Mouse (Mus musculus): Measurements from ENCODE around the gene Sh2b2.

The Sh2b2 gene

GRCm38 (mm10) chr5:136246452-136246838 lies at the start of gene Sh2b2:
TSS of gene Sh2b2 (minus strand) at chr5:136246556.
- no peak for DNase-seq (ENCODE audit: low spot score)

DNA sequence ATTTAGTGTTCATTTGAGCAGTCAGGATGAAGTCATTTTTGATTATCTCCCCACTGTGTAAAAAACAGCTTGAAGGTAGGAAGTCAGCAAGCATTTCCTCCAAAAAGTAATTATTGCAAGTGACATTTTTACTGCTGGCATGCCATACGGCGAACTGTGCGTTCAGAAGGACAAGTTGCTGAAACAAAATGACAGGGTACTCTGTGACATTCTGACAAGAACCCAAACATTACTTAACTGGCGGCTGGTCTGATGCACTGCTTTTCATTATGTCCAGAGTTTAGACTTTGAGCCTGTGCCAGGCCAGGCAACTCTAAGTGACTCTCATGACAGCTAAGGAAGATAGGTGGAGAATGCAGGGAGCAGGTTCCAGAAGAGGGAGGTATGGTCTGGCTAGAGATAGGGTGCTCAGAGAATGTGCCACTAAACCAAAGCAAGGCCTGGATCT lies 46.6 kb upstream of the Sh2b2 start:
- no peak for DNase-seq (ENCODE audit: low spot score)

- no peak for DNase-seq (ENCODE audit: low spot score)
Measured at GRCm38 (mm10) chr5:136292361-136292760, 46.0 kb upstream of the Sh2b2 start.

DNA sequence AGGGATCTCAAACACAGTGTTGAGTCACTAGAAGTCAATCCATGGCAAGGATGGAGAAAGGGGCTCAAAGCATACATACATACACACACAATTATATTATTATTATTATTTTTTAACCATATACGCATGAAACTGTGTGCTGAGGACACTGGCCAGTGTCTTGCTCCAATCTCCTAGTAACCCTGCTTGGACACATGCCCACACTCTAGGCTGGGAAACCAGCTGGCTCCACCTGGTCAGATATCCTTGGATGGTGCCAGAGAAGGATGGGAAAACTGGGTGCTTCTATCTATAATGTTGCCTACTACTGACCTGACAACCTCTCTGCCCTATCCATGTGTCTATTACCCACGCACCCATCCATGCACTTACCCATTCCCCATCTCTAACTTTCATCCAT lies 45.2 kb upstream of the Sh2b2 start:
- DNase-seq (ENCODE audit: low spot score), result no peak

DNA sequence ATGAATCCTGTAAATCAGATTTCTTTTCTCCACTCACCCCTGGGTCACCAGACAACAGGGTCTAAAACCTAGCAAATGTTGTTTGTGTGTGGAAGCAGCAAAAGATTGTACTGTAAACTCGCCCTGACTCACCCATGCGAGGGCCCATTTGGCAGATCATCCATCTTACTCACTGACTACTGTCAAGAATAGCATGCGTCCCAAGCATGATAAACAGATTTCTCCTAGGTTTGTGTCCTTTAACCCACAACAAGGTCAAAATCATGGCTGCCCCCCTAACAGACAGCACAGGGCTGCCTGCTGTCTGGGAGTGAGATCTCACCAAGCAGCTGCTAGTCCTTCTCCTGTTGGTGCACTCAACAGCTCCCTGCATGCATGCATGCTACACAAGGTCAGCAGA lies 43.4 kb upstream of the Sh2b2 start:
- DNase-seq (ENCODE audit: low spot score), result no peak

DNA sequence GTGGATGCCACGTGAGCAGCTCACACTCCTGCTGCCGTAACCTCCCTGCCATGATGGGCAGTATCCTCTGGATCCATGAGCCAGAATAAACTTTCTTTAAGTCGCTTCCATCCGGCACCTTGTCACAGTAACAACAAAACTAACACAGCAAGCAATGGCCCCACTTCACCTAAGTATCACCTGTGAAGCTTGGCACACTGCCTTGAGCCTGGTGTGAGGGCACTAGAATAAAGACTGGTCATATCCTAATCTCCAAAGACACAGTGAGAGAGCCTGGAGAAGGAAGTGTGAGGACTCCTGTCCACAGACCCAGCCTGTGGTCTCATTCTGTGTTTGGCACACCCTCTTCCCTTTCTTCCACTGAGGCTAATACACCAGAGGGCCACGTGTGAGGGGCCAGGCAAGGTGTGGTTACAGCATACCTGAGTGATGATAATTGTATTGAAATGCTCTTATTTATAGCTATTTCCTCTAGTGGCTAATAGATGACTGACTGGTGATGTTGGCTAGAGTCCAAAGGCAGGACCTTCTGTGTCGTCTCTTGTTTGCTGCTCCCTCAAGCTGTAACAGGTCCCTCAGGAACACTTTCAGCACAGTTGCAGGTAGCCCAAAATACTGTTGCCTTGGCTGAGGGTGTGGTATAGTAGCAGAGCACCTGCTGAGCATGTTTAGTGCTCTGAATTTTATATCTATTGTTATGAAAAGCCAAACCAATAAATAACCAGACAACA lies 42.2 kb upstream of the Sh2b2 start:
- DNase-seq (ENCODE audit: low spot score), result no peak

GRCm38 (mm10) chr5:136286566-136286965 lies 40.2 kb upstream of the Sh2b2 start:
- DNase-seq (ENCODE audit: low spot score), result no peak

DNA sequence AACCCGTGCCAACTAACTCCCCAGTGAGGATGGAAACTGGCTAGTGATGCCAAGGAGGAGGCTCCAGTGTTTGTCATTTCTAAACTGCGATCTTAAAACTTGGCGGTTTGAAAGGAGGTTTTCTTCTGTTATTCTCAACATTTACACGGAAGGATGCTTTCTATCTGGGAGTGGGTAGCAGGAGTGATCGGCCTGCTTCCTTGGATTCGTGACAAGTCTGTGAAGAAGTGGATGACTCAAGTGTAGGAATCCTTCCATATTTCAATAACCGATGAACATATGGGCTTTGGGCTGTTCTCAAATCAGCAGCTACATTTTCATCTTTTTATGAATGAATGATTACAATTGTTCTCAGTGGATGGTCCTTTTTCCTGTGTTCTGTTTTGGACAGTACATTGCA lies 38.8 kb upstream of the Sh2b2 start:
- DNase-seq (ENCODE audit: low spot score), result no peak

- DNase-seq (ENCODE audit: low spot score), result no peak
Measured at GRCm38 (mm10) chr5:136281351-136281750, 35.0 kb upstream of the Sh2b2 start.

DNA sequence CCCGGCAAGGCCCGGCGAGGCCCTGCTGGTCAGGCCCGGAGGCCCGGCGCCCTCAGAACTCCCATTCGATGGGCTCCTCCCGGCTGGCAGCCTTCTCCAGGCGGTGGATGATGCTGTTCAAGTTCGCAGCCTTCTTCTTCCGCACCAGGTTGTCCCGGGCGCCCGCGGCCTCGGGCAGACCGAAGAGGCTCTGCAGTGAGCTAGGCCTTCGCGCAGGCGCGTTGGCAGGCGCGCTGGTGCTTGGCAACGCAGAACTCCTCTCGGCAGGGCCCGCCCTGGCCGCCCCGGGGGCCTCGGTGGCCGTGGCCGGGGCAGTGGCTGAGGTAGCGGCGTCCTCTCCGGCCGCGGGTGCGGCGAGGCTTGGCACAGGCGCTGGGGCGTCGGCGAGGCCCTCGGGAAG lies 28.4 kb upstream of the Sh2b2 start:
- peak; percentile 89 for DNase-seq (ENCODE audit: low spot score)

GRCm38 (mm10) chr5:136269937-136270336 lies 23.6 kb upstream of the Sh2b2 start:
- no peak for DNase-seq (ENCODE audit: low spot score)

GRCm38 (mm10) chr5:136266077-136266476 lies 19.7 kb upstream of the Sh2b2 start:
- no peak for DNase-seq (ENCODE audit: low spot score)

GRCm38 (mm10) chr5:136263342-136263741 lies 17.0 kb upstream of the Sh2b2 start:
- DNase-seq (ENCODE audit: low spot score), result no peak

GRCm38 (mm10) chr5:136258919-136259318 lies 12.6 kb upstream of the Sh2b2 start:
- DNase-seq (ENCODE audit: low spot score), result no peak

DNA sequence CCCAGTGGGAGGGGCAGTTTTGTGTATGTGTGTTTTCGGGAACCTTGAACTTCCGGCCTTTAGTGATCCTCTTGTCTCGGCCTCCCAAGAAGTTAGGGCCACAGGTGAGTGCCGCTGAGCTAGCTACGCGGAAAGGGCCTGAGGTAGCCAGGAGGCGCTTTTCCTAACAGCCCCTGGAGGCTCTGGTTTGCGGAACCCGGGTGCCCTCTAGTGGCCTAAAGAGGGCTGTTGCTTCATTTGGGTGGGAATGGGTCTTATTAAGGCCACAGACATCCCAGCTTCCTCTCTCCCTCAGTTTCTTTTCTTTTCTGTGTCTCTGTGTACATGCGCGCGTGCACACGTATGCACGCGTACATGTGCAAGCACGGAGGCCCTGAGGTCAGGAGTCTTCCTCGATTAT lies 6.5 kb upstream of the Sh2b2 start:
- peak; percentile 81 for DNase-seq (ENCODE audit: low spot score)

GRCm38 (mm10) chr5:136251004-136251403 lies 4.6 kb upstream of the Sh2b2 start:
- no peak for DNase-seq (ENCODE audit: low spot score)

- no peak for DNase-seq (ENCODE audit: low spot score)
Measured at GRCm38 (mm10) chr5:136248441-136248840, 2.1 kb upstream of the Sh2b2 start.

DNA sequence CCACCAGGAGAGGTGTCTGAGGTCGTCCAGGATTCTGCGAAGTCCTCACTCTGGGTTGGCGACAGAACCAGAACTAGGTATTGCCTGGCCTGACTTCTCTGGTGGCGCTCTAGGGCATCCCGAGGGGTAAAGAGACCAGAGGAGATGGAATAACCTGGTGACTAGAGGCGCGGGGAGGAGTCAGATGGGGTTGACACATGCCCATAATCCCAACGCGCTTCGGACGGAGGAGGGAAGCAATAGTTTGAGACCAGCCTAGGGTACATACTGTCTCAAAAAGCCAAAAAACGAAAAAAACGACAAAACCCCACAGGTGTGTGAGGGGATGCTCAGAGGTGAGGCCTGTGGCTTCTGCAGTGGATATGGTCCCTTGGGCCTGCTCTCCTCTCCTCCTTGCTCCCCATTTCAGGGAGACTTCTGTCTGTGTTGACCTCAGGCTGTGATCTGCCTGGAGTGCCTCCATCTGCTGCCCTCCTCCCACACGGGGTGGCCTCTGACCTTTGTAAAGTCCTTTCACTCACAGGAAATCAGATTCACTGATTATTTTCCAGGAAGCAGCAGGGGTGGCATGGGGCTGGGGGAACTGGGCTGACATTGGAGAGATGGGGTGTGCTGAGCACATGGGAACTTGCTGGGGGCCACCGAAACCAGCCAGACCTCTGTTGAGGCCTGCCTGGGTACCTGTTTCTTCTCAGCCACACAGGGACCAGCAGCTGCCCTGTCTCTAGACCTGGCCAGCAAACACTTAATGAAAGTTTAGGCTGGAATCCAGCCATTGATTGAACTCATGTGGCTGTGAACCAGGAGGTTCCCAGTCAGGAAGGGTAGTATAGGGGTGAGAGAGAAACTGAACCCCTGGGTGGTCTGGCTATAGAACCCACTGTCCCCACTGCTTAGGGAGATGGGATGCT lies 560 bp downstream of the Sh2b2 start:
- no peak for DNase-seq (ENCODE audit: low spot score)

- DNase-seq (ENCODE audit: low spot score), result peak; percentile 72
Measured at GRCm38 (mm10) chr5:136244762-136245540, 1.4 kb downstream of the Sh2b2 start.

- no peak for DNase-seq (ENCODE audit: low spot score)
Measured at GRCm38 (mm10) chr5:136243851-136244761, 2.2 kb downstream of the Sh2b2 start.

DNA sequence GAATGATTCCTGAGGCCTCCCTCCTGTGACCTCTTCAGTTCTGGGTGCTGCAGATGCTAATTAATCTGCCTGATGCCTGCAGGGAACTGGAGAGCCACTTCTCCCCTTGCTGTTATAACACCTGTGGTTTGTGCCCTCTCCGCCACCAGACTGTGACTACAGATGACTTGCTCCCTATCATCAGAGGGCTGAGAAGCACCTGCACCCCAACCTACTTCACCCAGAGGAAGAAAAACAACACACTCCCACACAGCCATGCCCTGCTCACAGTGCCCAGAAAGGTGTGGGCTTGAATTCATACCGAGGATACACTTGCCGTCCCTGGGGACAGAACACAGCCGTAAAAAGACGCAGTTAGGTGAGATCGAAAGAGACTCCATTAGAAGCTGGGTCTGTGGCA lies 5.2 kb downstream of the Sh2b2 start:
- DNase-seq (ENCODE audit: low spot score), result no peak

Measured in testis, postnatal 14 days (tissue).